Mouse (Mus musculus) ES-Bruce4 (cell line): ENCODE measurements around the gene Ern1. TPM values are rescaled to one million over a fixed set of nuclear protein-coding genes. Genes with fewer than 3 reads are reported as not detected.

Source experiments
- H3K27ac ChIP-seq: 2 replicates; pipeline ENCODE4 v1.5.1; 2012; ENCODE audit warnings: low read length, inconsistent platforms; ENCODE audit not compliant: insufficient read depth
- H3K27me3 ChIP-seq: 2 replicates; pipeline ENCODE4 v1.6.1; 2012; ENCODE audit warnings: mild to moderate bottlenecking, low read length, inconsistent platforms; ENCODE audit not compliant: control insufficient read depth, poor library complexity, insufficient read depth, severe bottlenecking
- H3K36me3 ChIP-seq: 2 replicates; pipeline ENCODE4 v1.6.1; 2012; ENCODE audit warnings: inconsistent platforms, mild to moderate bottlenecking, low read length, moderate library complexity; ENCODE audit not compliant: control insufficient read depth, poor library complexity, insufficient read depth, severe bottlenecking
- H3K4me1 ChIP-seq: one replicate; pipeline ENCODE4 v1.8.1; 2011; ENCODE audit warnings: low read length; ENCODE audit not compliant: control insufficient read depth, insufficient read depth
- H3K4me3 ChIP-seq: 2 replicates; pipeline ENCODE4 v1.5.1; 2011; ENCODE audit warnings: low read depth, mild to moderate bottlenecking, low read length
- H3K9ac ChIP-seq: 2 replicates; pipeline ENCODE4 v1.6.1; 2012; ENCODE audit warnings: low read depth, mild to moderate bottlenecking, inconsistent platforms; ENCODE audit not compliant: poor library complexity, severe bottlenecking
- H3K9me3 ChIP-seq: replicated peaks from 2 replicates; pipeline ENCODE4 v1.6.1; 2012; ENCODE audit warnings: mild to moderate bottlenecking, low read length, inconsistent platforms; ENCODE audit not compliant: control insufficient read depth, poor library complexity, insufficient read depth, severe bottlenecking
- CTCF ChIP-seq: IDR thresholded peaks from one replicate; pipeline ENCODE4 v1.8.1; 2011; ENCODE audit warnings: low read depth, low read length
- EP300 ChIP-seq: IDR thresholded peaks from 2 replicates; pipeline ENCODE4 v1.6.1; 2011; ENCODE audit warnings: low read depth, low read length; ENCODE audit not compliant: insufficient read depth
- POLR2A ChIP-seq: IDR thresholded peaks from one replicate; pipeline ENCODE4 v1.8.1; 2011; ENCODE audit warnings: low read length; ENCODE audit not compliant: insufficient read depth
- polyA plus RNA-seq: library from polyadenylated mRNA; stranded (reverse); fragments of >200 nt; gene quantifications from 2 replicates; pipeline ENCODE4 v1.2.4, GENCODE M21; 2011; ENCODE audit warnings: low read depth; ENCODE audit not compliant: missing spikeins, insufficient read depth, insufficient read length

The Ern1 gene
- polyA plus RNA-seq, 1 experiment, result 9.4 TPM

GRCm38 (mm10) chr11:106390757-106391156, 96.9 kb downstream of the Ern1 start:
- Histone ChIP-seq H3K27ac (no peak overlapping the region), H3K27me3 (no peaks in the 10 kb centered on the region), H3K9ac (no peak overlapping the region), H3K4me3 (no peak overlapping the region), H3K36me3 (no peaks in the 10 kb centered on the region), H3K4me1 (peaks cover 4% of the 10 kb centered on the region), H3K9me3 (no peaks in the 10 kb centered on the region)
- TF ChIP-seq POLR2A, result no peak

GRCm38 (mm10) chr11:106389611-106390010, 98.0 kb downstream of the Ern1 start:
- Histone ChIP-seq H3K27ac (no peak overlapping the region), H3K27me3 (no peaks in the 10 kb centered on the region), H3K4me3 (no peak overlapping the region), H3K9me3 (no peaks in the 10 kb centered on the region), H3K9ac (no peak overlapping the region), H3K36me3 (no peaks in the 10 kb centered on the region), H3K4me1 (peaks cover 4% of the 10 kb centered on the region)
- TF ChIP-seq EP300 (no peak), CTCF (no peak), POLR2A (no peak)

- H3K9ac ChIP-seq, result no peak within 1 kb of the TSS
Measured at GRCm38 (mm10) chr11:106387791-106388216, 99.8 kb downstream of the Ern1 start, which contains the start of gene Icam2. Icam2 (minus strand) TSS chr11:106388075.

GRCm38 (mm10) chr11:106387020-106387419, 100.6 kb downstream of the Ern1 start:
- Histone ChIP-seq H3K27ac (no peak overlapping the region), H3K36me3 (no peaks in the 10 kb centered on the region), H3K4me3 (no peak overlapping the region), H3K27me3 (no peaks in the 10 kb centered on the region), H3K9ac (no peak overlapping the region), H3K9me3 (no peaks in the 10 kb centered on the region), H3K4me1 (no peaks in the 10 kb centered on the region)
- TF ChIP-seq POLR2A (no peak), CTCF (no peak), EP300 (no peak)

More at GRCm38 (mm10) chr11:106387791-106388216, 99.8 kb downstream of the Ern1 start, which contains the start of gene Icam2:
- no peak within 1 kb of the TSS for H3K27ac ChIP-seq
- H3K36me3 ChIP-seq, result no peaks in the 10 kb centered on the region
- H3K4me3 ChIP-seq, result no peak within 1 kb of the TSS
- H3K4me1 ChIP-seq, result no peaks in the 10 kb centered on the region
- no peak for TF ChIP-seq EP300
- TF ChIP-seq CTCF, result no peak
- no peak for TF ChIP-seq POLR2A
- H3K9me3 ChIP-seq, result no peaks in the 10 kb centered on the region
- H3K27me3 ChIP-seq, result no peaks in the 10 kb centered on the region

GRCm38 (mm10) chr11:106386409-106386808, 101.2 kb downstream of the Ern1 start:
- Histone ChIP-seq H3K9me3 (no peaks in the 10 kb centered on the region), H3K9ac (no peak overlapping the region), H3K36me3 (no peaks in the 10 kb centered on the region), H3K4me1 (no peaks in the 10 kb centered on the region), H3K4me3 (no peak overlapping the region), H3K27ac (no peak overlapping the region), H3K27me3 (no peaks in the 10 kb centered on the region)
- no peak for TF ChIP-seq EP300

- Histone ChIP-seq H3K4me3 (no peak overlapping the region), H3K9me3 (no peaks in the 10 kb centered on the region), H3K4me1 (no peaks in the 10 kb centered on the region), H3K9ac (no peak overlapping the region), H3K36me3 (no peaks in the 10 kb centered on the region), H3K27me3 (no peaks in the 10 kb centered on the region), H3K27ac (no peak overlapping the region)
- no peak for TF ChIP-seq CTCF
- no peak for TF ChIP-seq POLR2A
Measured at GRCm38 (mm10) chr11:106383051-106383790, 104.4 kb downstream of the Ern1 start.
